Mouse (Mus musculus): Measurements from ENCODE around the gene Wasf3. TPM values are rescaled to one million over a fixed set of nuclear protein-coding genes. Genes with fewer than 3 reads are reported as not detected.

The Wasf3 gene
- 5.0 and 5.3 TPM in 2 replicates for polyA plus RNA-seq (2012; rRNA removed)

- Histone ChIP-seq H3K27ac (ENCODE audit: control insufficient read depth, insufficient read depth, low read depth, low read length) (no peak within 1 kb of the TSS; the same call in 1 of the 2 replicates), H3K27me3 (ENCODE audit: control insufficient read depth, insufficient read depth, low read length) (no peaks in the 10 kb centered on the region), H3K36me3 (ENCODE audit: control insufficient read depth, insufficient read depth, low read length) (no peaks in the 10 kb centered on the region), H3K4me1 (ENCODE audit: control insufficient read depth, insufficient read depth, low read length) (peaks cover 2% of the 10 kb centered on the region), H3K4me3 (ENCODE audit: control insufficient read depth, low read depth, low read length) (peak within 1 kb of the TSS; percentile 80)
- 0 out of 2 replicates have a peak, but pooled peaks have one; percentile 6 for TF ChIP-seq CTCF (IDR thresholded peaks at IDR 0.05; ENCODE audit: control insufficient read depth, insufficient read depth, insufficient replicate concordance, low read depth, low read length)
- TF ChIP-seq POLR2A (IDR thresholded peaks at IDR 0.05; ENCODE audit: control insufficient read depth, low read depth, low read length) = peak; percentile 54
Measured at GRCm38 (mm10) chr5:146384935-146385591, at the start of gene Wasf3. TSS of gene Wasf3 (plus strand) at chr5:146384985.

DNA sequence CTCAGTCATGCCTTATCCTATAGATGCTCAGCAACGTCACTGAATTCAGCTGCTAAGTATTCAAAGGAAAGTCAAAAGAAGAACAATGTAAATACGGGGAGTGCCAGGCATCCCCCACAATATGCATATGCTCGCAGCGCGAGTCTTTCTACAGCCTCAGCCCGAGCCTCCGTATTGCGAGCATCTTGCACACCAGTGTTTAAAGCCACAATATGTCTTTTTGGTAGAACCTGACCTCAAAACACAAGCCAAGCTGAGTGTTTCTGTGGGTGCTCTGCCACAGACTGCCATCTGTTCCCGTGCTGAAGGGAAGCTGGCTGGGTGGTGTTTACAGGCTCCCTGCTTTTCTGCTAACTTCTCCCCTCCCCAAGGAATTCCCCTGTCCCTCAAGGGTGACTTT is 46.7 kb upstream of the Wasf3 start:
- Histone ChIP-seq H3K4me3 (ENCODE audit: control insufficient read depth, low read depth, low read length) (no peak overlapping the region), H3K4me1 (ENCODE audit: control insufficient read depth, insufficient read depth, low read length) (no peaks in the 10 kb centered on the region), H3K27ac (ENCODE audit: control insufficient read depth, insufficient read depth, low read depth, low read length) (no peak overlapping the region), H3K36me3 (ENCODE audit: control insufficient read depth, insufficient read depth, low read length) (no peaks in the 10 kb centered on the region), H3K27me3 (ENCODE audit: control insufficient read depth, insufficient read depth, low read length) (no peaks in the 10 kb centered on the region)
- TF ChIP-seq POLR2A (IDR thresholded peaks at IDR 0.05; ENCODE audit: control insufficient read depth, low read depth, low read length) = no peak
- no peak for TF ChIP-seq CTCF (IDR thresholded peaks at IDR 0.05; ENCODE audit: control insufficient read depth, insufficient read depth, insufficient replicate concordance, low read depth, low read length)

GRCm38 (mm10) chr5:146340037-146340436 is 44.7 kb upstream of the Wasf3 start:
- no peak for TF ChIP-seq CTCF (IDR thresholded peaks at IDR 0.05; ENCODE audit: control insufficient read depth, insufficient read depth, insufficient replicate concordance, low read depth, low read length)
- Histone ChIP-seq H3K4me1 (ENCODE audit: control insufficient read depth, insufficient read depth, low read length) (no peaks in the 10 kb centered on the region; the same call in 1 of the 2 replicates), H3K4me3 (ENCODE audit: control insufficient read depth, low read depth, low read length) (no peak overlapping the region), H3K36me3 (ENCODE audit: control insufficient read depth, insufficient read depth, low read length) (no peaks in the 10 kb centered on the region), H3K27me3 (ENCODE audit: control insufficient read depth, insufficient read depth, low read length) (no peaks in the 10 kb centered on the region), H3K27ac (ENCODE audit: control insufficient read depth, insufficient read depth, low read depth, low read length) (no peak overlapping the region)

- Histone ChIP-seq H3K27ac (ENCODE audit: control insufficient read depth, insufficient read depth, low read depth, low read length) (no peak overlapping the region), H3K36me3 (ENCODE audit: control insufficient read depth, insufficient read depth, low read length) (no peaks in the 10 kb centered on the region), H3K4me3 (ENCODE audit: control insufficient read depth, low read depth, low read length) (no peak overlapping the region), H3K4me1 (ENCODE audit: control insufficient read depth, insufficient read depth, low read length) (no peaks in the 10 kb centered on the region; the same call in 1 of the 2 replicates), H3K27me3 (ENCODE audit: control insufficient read depth, insufficient read depth, low read length) (no peaks in the 10 kb centered on the region)
- TF ChIP-seq CTCF (IDR thresholded peaks at IDR 0.05; ENCODE audit: control insufficient read depth, insufficient read depth, insufficient replicate concordance, low read depth, low read length) = no peak
- no peak for TF ChIP-seq POLR2A (IDR thresholded peaks at IDR 0.05; ENCODE audit: control insufficient read depth, low read depth, low read length)
Measured at GRCm38 (mm10) chr5:146344911-146345686, 39.7 kb upstream of the Wasf3 start.

- Histone ChIP-seq H3K36me3 (ENCODE audit: control insufficient read depth, insufficient read depth, low read length) (no peaks in the 10 kb centered on the region), H3K4me3 (ENCODE audit: control insufficient read depth, low read depth, low read length) (no peak overlapping the region), H3K27ac (ENCODE audit: control insufficient read depth, insufficient read depth, low read depth, low read length) (no peak overlapping the region), H3K27me3 (ENCODE audit: control insufficient read depth, insufficient read depth, low read length) (no peaks in the 10 kb centered on the region), H3K4me1 (ENCODE audit: control insufficient read depth, insufficient read depth, low read length) (no peaks in the 10 kb centered on the region; the same call in 1 of the 2 replicates)
- no peak for TF ChIP-seq POLR2A (IDR thresholded peaks at IDR 0.05; ENCODE audit: control insufficient read depth, low read depth, low read length)
- TF ChIP-seq CTCF (IDR thresholded peaks at IDR 0.05; ENCODE audit: control insufficient read depth, insufficient read depth, insufficient replicate concordance, low read depth, low read length) = no peak
Measured at GRCm38 (mm10) chr5:146347081-146347480, 37.7 kb upstream of the Wasf3 start.

GRCm38 (mm10) chr5:146349183-146349582 is 35.6 kb upstream of the Wasf3 start:
- no peak overlapping the region for H3K4me3 ChIP-seq (ENCODE audit: control insufficient read depth, low read depth, low read length)
- no peak for TF ChIP-seq CTCF (IDR thresholded peaks at IDR 0.05; ENCODE audit: control insufficient read depth, insufficient read depth, insufficient replicate concordance, low read depth, low read length)
- no peak for TF ChIP-seq POLR2A (IDR thresholded peaks at IDR 0.05; ENCODE audit: control insufficient read depth, low read depth, low read length)

GRCm38 (mm10) chr5:146350784-146351183 is 34.0 kb upstream of the Wasf3 start:
- no peaks in the 10 kb centered on the region for H3K4me1 ChIP-seq (ENCODE audit: control insufficient read depth, insufficient read depth, low read length)
- no peak overlapping the region for H3K4me3 ChIP-seq (ENCODE audit: control insufficient read depth, low read depth, low read length)
- TF ChIP-seq POLR2A (IDR thresholded peaks at IDR 0.05; ENCODE audit: control insufficient read depth, low read depth, low read length) = no peak
- TF ChIP-seq CTCF (IDR thresholded peaks at IDR 0.05; ENCODE audit: control insufficient read depth, insufficient read depth, insufficient replicate concordance, low read depth, low read length) = no peak
- H3K27me3 ChIP-seq (ENCODE audit: control insufficient read depth, insufficient read depth, low read length) = no peaks in the 10 kb centered on the region
- H3K36me3 ChIP-seq (ENCODE audit: control insufficient read depth, insufficient read depth, low read length) = no peaks in the 10 kb centered on the region
- no peak overlapping the region for H3K27ac ChIP-seq (ENCODE audit: control insufficient read depth, insufficient read depth, low read depth, low read length)

More at GRCm38 (mm10) chr5:146349183-146349582, 35.6 kb upstream of the Wasf3 start:
- H3K27me3 ChIP-seq (ENCODE audit: control insufficient read depth, insufficient read depth, low read length) = no peaks in the 10 kb centered on the region
- no peaks in the 10 kb centered on the region for H3K36me3 ChIP-seq (ENCODE audit: control insufficient read depth, insufficient read depth, low read length)
- no peaks in the 10 kb centered on the region; the same call in 1 of the 2 replicates for H3K4me1 ChIP-seq (ENCODE audit: control insufficient read depth, insufficient read depth, low read length)
- no peak overlapping the region for H3K27ac ChIP-seq (ENCODE audit: control insufficient read depth, insufficient read depth, low read depth, low read length)
